Mouse (Mus musculus) liver, embryonic 13.5 days (tissue): ENCODE results near the gene Fra10ac1. TPM values are rescaled to one million over a fixed set of nuclear protein-coding genes. Genes with fewer than 3 reads are reported as not detected.
A peak's percentile ranks its signal among the peaks of the same experiment; 100 is the strongest.

Source experiments
- ATAC-seq: fragments of 200-750 bp; cut with Nextera tagmentation; 2 replicates; pipeline ENCODE4 v1.8.0; 2017; ENCODE audit warnings: low read depth, mild to moderate bottlenecking, moderate number of reproducible peaks, moderate library complexity
- DNase-seq: peaks from one replicate; pipeline ENCODE4 v3.0.0; 2022
- H3K27ac ChIP-seq: fragments of 300-500 bp; sonication (generic); 2 replicates; pipeline ENCODE4 v1.5.1; 2015; ENCODE audit warnings: moderate library complexity, mild to moderate bottlenecking, inconsistent platforms
- H3K27me3 ChIP-seq: fragments of 300-500 bp; sonication (generic); 2 replicates; pipeline ENCODE4 v1.6.1; 2015; ENCODE audit warnings: mild to moderate bottlenecking, inconsistent platforms
- H3K36me3 ChIP-seq: fragments of 300-500 bp; sonication (generic); 2 replicates; pipeline ENCODE4 v1.6.1; 2015; ENCODE audit warnings: mild to moderate bottlenecking, inconsistent platforms
- H3K4me1 ChIP-seq: fragments of 300-500 bp; sonication (generic); replicated peaks from 2 replicates; pipeline ENCODE4 v1.6.1; 2015; ENCODE audit warnings: inconsistent platforms
- H3K4me2 ChIP-seq: fragments of 300-500 bp; sonication (generic); 2 replicates; pipeline ENCODE4 v1.6.1; 2015; ENCODE audit warnings: inconsistent platforms, mild to moderate bottlenecking, moderate library complexity
- H3K4me3 ChIP-seq: fragments of 300-500 bp; sonication (generic); replicated peaks from 2 replicates; pipeline ENCODE4 v1.5.1; 2015; ENCODE audit warnings: mild to moderate bottlenecking, inconsistent platforms
- H3K9ac ChIP-seq: fragments of 300-500 bp; sonication (generic); 2 replicates; pipeline ENCODE4 v1.6.1; 2015; ENCODE audit warnings: mild to moderate bottlenecking, inconsistent platforms
- H3K9me3 ChIP-seq: fragments of 300-500 bp; sonication (generic); replicated peaks from 2 replicates; pipeline ENCODE4 v1.6.1; 2016; ENCODE audit warnings: inconsistent platforms
- WGBS: fragments of 180-500 bp; shearing (Covaris S2); methylation state at CpG from one replicate; pipeline ENCODE4 v1.1.7; 2015; ENCODE audit not compliant: insufficient replicate concordance; 5-methylcytosine and 5-hydroxymethylcytosine counted together
- polyA plus RNA-seq: library from polyadenylated mRNA; unstranded; fragments of >200 nt; fragmentation: Nextera tagmentation; extraction: Ambion mirVana; gene quantifications from 2 replicates; pipeline ENCODE4 v1.2.1, GENCODE M21; 2015

Fra10ac1 gene
- polyA plus RNA-seq, 1 experiment from 2014 or later = 17.5 TPM

DNA sequence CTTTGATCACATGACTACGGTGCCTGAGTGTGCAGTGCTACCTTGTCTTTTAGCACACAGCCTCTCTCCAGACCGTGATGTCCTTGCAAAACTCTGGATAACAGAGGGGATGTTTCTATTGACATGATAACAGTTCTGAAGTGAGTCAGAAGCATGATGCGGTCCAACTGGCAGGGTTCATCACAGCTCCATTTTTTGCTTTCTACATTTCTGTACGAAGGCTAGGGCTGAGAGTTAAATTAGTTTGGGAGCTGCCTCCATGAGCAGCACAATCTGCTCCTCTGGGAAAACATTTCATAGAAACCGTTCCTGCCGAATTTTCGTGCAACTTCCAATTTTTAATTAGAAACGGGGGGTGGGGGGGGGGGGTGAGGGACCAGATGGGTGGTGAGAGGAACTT, 25.7 kb upstream of the Fra10ac1 start:
- WGBS = 58% methylated on average over 8 of the region's 8 CpGs
- no peaks in the 10 kb centered on the region for H3K36me3 ChIP-seq
- no peaks in the 10 kb centered on the region for H3K27me3 ChIP-seq
- DNase-seq = no peak
- no peaks in the 10 kb centered on the region for H3K9me3 ChIP-seq
- no peak overlapping the region for H3K27ac ChIP-seq
- H3K4me3 ChIP-seq = no peak overlapping the region
- H3K9ac ChIP-seq = no peak overlapping the region
- ATAC-seq = no peak
- H3K4me1 ChIP-seq = no peaks in the 10 kb centered on the region; the same call in 1 of the 2 replicates
- H3K4me2 ChIP-seq = no peak overlapping the region

DNA sequence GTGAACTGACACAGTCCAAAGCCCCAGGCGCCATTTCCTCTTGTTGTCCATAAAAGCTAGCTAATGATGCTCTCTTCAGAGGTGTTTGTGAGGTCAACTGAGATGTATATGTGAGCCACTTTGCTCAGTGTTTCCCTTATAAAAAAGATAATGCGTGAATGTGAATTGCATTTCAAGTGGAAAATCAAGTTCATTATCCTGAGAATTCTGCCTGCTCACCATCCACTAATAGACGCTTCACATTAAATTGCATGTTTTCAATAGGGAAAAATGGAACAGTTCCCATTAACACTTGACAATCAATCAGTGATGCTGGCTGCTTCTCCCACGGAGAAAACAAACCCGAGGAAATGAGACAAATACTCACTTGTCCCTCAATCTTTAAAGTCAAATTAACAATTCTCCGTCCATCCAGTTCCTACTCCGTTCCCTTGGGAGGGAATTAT, 22.2 kb upstream of the Fra10ac1 start:
- Histone ChIP-seq H3K27ac (no peak overlapping the region), H3K4me1 (no peaks in the 10 kb centered on the region; the same call in 1 of the 2 replicates), H3K36me3 (no peaks in the 10 kb centered on the region), H3K9ac (no peak overlapping the region), H3K9me3 (no peaks in the 10 kb centered on the region), H3K27me3 (no peaks in the 10 kb centered on the region), H3K4me2 (no peak overlapping the region), H3K4me3 (no peak overlapping the region)
- DNase-seq = no peak
- ATAC-seq = no peak
- 64% methylated on average over 7 of the region's 7 CpGs for WGBS

DNA sequence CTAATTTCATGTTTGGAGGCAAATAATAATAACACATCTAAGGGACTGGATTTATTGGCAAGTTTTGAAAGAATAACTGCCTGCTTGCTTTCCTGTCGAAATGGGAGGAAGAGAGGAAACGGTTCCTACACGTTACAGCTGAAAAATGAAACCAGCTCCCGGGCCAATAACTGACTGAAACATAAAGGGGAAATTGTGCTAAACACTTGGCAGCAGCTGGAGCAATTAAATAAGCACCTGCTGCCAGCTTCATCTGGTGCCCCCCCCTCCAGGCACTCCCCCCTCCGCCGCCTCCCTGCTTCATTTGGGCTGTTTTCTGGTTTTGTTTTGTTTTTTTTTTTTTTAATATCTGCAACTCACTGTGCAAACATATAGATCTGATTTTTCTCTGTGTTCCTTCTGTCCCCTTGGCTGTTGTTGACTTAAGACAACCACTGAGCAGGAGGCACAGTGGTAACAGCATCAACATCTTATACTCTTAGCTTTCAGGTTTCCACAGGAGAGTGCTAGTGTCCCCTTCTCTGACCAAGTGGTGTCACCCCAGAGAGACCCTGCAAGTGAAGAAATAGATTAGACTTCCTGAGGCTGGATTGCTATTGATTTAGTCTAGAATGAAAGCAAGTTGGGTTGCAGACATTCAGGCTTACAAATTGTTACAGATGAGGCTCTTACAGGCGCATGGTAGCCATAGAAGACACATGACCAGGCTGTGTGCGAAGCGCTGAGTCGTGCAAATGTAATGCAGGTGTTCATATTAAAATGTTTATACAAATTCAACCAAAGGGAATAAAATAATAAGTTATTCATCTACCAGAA, 21.6 kb upstream of the Fra10ac1 start:
- Histone ChIP-seq H3K9me3 (no peaks in the 10 kb centered on the region), H3K4me1 (no peaks in the 10 kb centered on the region; the same call in 1 of the 2 replicates), H3K36me3 (no peaks in the 10 kb centered on the region), H3K4me3 (no peak overlapping the region), H3K27ac (no peak overlapping the region), H3K4me2 (no peak overlapping the region), H3K27me3 (no peaks in the 10 kb centered on the region), H3K9ac (no peak overlapping the region)
- 60% methylated on average over 10 of the region's 10 CpGs for WGBS
- no peak for ATAC-seq
- no peak for DNase-seq

DNA sequence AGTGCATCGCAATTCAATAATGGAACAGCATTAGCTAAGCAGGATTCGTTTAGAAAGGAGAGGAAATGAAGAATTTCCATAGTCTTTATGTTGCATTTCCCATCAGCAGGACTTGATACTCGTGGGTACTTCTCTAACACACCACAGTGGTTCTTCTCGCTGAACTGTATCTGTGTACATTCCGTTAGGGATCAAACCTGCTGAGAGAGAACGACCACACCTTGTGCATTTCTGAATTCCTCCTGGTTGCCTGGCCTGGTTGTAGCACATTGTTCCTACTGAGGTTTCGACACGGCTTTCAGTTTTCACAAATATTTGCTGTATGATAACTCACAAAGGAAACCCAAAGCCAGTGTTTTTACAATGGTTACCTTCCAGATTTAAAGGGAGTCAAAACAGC, 20.8 kb upstream of the Fra10ac1 start:
- Histone ChIP-seq H3K27ac (no peak overlapping the region), H3K9me3 (no peaks in the 10 kb centered on the region), H3K9ac (no peak overlapping the region), H3K4me3 (no peak overlapping the region), H3K36me3 (no peaks in the 10 kb centered on the region), H3K27me3 (no peaks in the 10 kb centered on the region), H3K4me1 (no peaks in the 10 kb centered on the region), H3K4me2 (no peak overlapping the region)
- ATAC-seq (no peak), DNase-seq (no peak)
- 60% methylated on average over 8 of the region's 8 CpGs for WGBS

DNA sequence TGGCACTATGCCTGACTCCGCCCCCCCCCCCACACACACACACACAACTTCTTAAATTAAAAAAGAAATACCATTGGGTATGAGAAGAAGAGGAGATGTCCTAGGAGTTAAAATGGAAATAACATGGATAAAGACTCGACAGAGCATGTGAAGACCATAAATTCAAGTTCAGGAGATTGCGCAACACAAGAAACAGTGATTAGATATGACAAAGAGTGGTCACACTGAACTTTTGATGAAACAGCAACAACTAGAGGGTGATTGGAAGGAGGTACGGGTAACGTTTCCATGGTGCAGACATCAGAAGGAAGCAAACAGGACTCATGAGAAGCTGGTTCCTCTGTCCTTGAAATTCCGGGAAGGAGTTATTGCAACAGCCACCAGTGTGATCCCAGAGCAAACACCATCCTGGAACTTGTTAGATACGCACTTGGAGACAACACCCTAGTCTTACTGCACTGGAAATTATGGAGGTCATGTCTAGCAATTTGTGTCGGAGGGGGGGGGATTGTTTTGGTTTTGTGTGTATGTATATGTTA, 18.4 kb upstream of the Fra10ac1 start:
- Histone ChIP-seq H3K9ac (no peak overlapping the region), H3K4me1 (no peaks in the 10 kb centered on the region; the same call in 1 of the 2 replicates), H3K4me2 (no peak overlapping the region), H3K27ac (no peak overlapping the region), H3K9me3 (no peaks in the 10 kb centered on the region), H3K36me3 (no peaks in the 10 kb centered on the region), H3K4me3 (no peak overlapping the region), H3K27me3 (no peaks in the 10 kb centered on the region)
- no peak for DNase-seq
- no peak for ATAC-seq
- WGBS = 60% methylated on average over 8 of the region's 8 CpGs

DNA sequence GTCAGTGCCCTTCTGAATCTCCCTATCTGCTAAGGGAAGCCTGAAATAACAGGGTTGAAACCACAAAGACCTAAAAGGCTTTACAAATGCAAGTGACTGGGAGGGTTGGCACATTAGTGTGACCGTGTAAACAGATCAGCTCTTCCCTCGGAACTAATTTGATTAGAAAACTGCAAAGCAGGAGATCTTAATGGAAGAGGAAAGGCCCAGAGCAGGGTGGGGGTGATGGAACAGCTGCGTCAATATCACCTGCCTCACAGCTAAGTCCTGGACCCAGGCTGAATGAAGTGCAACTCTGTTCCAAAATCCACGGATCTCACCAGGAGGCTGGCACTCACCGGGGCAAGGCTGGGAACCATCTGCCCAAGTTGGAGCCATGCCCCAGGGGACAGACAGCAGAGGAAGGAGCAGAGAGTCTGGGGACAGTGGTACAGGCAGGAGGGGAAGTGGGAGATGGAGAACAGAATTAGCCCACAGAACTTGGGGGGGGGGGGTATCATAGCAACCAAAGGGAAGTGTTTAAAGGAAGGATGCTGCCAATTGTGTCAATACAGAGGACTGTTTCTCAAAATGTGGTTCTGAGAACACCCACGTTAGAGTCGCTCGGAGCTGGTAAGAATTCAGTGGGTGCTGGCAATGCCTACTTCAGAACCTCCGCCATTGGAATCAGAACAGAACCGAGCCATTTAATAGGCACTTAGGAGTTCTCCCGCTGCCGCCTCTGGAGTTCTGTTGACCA, 14.4 kb upstream of the Fra10ac1 start:
- Histone ChIP-seq H3K27ac (no peak overlapping the region), H3K4me1 (no peaks in the 10 kb centered on the region; the same call in 1 of the 2 replicates), H3K4me2 (no peak overlapping the region), H3K4me3 (no peak overlapping the region), H3K36me3 (no peaks in the 10 kb centered on the region), H3K9me3 (no peaks in the 10 kb centered on the region), H3K9ac (no peak overlapping the region), H3K27me3 (no peaks in the 10 kb centered on the region)
- ATAC-seq (no peak), DNase-seq (no peak)
- WGBS = 47% methylated on average over 12 of the region's 12 CpGs

DNA sequence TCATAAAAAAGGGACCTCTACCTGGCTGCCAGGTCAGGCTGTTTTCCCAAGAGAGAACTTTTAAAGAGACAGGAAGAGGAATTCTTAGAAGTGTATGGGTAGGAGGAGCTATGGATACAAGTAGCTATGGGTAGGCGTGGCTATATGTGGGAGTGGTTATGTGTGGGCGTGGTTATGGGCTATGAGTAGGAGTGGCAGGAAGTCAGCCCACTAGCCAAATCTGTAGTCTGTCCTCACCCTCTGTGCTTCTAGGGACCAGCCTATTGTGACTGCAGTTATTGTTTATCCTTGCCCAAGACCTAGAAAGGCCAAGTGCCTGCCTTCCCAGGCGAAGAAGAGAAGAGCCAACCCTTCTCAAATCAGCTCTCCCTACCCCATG, 13.9 kb upstream of the Fra10ac1 start:
- 23% methylated on average over 3 of the region's 3 CpGs for WGBS
- no peaks in the 10 kb centered on the region for H3K9me3 ChIP-seq
- no peak overlapping the region for H3K4me2 ChIP-seq
- no peak overlapping the region for H3K9ac ChIP-seq
- DNase-seq = peak; percentile 20
- H3K27ac ChIP-seq = no peak overlapping the region
- no peaks in the 10 kb centered on the region for H3K27me3 ChIP-seq
- no peak overlapping the region for H3K4me3 ChIP-seq
- 0 out of 2 replicates have a peak, but pooled peaks have one; percentile 47 for ATAC-seq
- no peaks in the 10 kb centered on the region for H3K36me3 ChIP-seq
- no peaks in the 10 kb centered on the region; the same call in 1 of the 2 replicates for H3K4me1 ChIP-seq

DNA sequence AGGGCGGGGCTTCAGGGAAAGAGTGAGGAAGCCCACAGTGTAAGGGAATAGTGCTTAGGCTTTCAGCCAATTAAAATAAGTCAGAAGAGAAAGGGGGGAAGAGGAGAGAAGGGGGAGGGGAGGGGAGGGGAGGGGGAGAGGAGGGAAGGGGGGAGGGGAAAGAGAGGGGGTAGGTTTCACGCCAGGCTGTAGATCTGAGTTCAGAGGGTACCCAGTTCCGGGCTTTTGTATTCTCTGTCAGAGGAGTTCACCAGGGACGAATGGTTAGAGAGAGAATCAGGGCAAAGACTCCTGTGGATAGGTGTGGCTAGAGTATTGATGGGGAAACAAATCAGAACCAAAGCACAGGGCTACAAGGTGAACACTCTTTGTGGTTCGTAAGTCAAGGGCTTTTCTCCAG, 12.6 kb upstream of the Fra10ac1 start:
- no peak overlapping the region for H3K4me2 ChIP-seq
- no peaks in the 10 kb centered on the region; the same call in 1 of the 2 replicates for H3K4me1 ChIP-seq
- no peaks in the 10 kb centered on the region for H3K9me3 ChIP-seq
- H3K9ac ChIP-seq = no peak overlapping the region
- DNase-seq = no peak
- no peak overlapping the region for H3K4me3 ChIP-seq
- H3K27ac ChIP-seq = no peak overlapping the region
- no peaks in the 10 kb centered on the region for H3K36me3 ChIP-seq
- H3K27me3 ChIP-seq = no peaks in the 10 kb centered on the region
- 52% methylated on average over 5 of the region's 5 CpGs for WGBS
- no peak for ATAC-seq

DNA sequence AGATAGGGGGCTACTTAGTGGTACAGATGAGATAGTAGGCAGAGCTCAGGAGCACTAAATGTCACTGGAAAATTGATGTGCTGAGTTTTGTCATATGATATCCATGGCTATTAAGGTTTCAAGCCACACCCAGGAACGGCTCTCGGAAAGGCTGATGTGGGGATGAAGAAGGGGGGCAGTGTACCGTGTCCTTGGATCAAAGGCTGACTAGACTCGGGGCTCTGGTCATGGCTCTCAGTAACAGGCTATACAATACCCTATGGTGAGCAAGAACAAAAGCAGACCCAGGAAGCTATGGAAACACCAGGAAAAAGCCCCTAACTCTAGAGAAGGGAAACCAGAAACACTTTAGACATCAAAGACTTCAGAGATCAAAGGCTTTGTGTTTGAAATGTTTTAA, 8.6 kb upstream of the Fra10ac1 start:
- Histone ChIP-seq H3K4me3 (no peak overlapping the region), H3K4me1 (no peaks in the 10 kb centered on the region), H3K4me2 (no peak overlapping the region), H3K9ac (no peak overlapping the region), H3K27ac (no peak overlapping the region), H3K27me3 (no peaks in the 10 kb centered on the region), H3K36me3 (no peaks in the 10 kb centered on the region), H3K9me3 (no peaks in the 10 kb centered on the region)
- WGBS = 43% methylated on average over 4 of the region's 4 CpGs
- ATAC-seq (no peak), DNase-seq (no peak)

DNA sequence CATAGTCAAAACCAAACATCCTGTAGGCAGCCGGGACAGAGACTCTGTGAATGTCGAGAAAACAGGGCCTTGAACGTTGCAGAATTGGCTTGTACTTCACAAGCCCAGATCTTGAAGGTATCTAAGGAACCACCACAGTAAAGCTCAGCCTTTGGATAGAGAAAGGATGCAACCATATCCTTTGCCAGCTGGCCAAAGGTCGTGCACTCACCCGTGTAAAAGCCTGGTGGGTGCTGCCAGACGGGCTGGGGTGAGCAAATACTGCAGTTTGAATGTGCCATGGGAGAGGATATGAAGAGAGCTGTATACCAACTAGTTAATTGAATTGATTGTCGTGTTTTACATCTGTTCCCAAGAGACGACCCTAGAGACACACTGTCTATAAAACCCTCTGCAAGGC, 8.1 kb upstream of the Fra10ac1 start:
- Histone ChIP-seq H3K4me2 (no peak overlapping the region), H3K9ac (no peak overlapping the region), H3K4me1 (no peaks in the 10 kb centered on the region), H3K27me3 (no peaks in the 10 kb centered on the region), H3K27ac (no peak overlapping the region), H3K4me3 (no peak overlapping the region), H3K36me3 (no peaks in the 10 kb centered on the region), H3K9me3 (no peaks in the 10 kb centered on the region)
- DNase-seq (no peak), ATAC-seq (no peak)
- WGBS = 39% methylated on average over 8 of the region's 8 CpGs

DNA sequence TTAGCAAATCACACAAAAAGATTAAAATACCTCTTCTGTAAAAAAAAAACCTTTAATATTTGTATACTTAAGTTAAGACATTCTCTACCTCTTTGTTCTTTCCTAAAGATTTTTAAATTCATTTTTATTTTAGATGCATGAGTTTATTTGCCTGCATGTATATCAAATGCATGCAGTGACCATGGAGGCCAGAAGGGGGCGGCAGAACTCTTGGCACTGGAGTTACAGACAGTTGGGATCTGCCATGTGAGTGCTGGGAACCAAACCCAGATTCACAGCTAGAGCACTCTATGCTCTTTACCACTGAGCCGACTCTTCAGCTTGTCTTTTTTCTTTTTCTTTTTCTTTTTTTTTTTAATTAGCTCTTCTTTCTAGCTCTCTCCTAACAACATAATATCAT, 4.7 kb upstream of the Fra10ac1 start:
- H3K4me2 ChIP-seq = no peak overlapping the region
- ATAC-seq (no peak), DNase-seq (no peak)
- H3K4me1 ChIP-seq = peaks cover 6% of the 10 kb centered on the region
- no peaks in the 10 kb centered on the region for H3K36me3 ChIP-seq
- H3K9ac ChIP-seq = no peak overlapping the region
- H3K27ac ChIP-seq = no peak overlapping the region
- no peak overlapping the region for H3K4me3 ChIP-seq
- H3K9me3 ChIP-seq = no peaks in the 10 kb centered on the region
- H3K27me3 ChIP-seq = no peaks in the 10 kb centered on the region
- WGBS = 49% methylated on average over 2 of the region's 2 CpGs
